Mouse (Mus musculus): ENCODE measurements at regions not wholly inside any gene's neighbourhood (a gene's known extent, or its start where the extent isn't known, plus 50 kb on each side); places are given as distances from the start of the nearest gene placed in this dataset.
A peak's percentile ranks its signal among the peaks of the same experiment; 100 is the strongest.

DNA sequence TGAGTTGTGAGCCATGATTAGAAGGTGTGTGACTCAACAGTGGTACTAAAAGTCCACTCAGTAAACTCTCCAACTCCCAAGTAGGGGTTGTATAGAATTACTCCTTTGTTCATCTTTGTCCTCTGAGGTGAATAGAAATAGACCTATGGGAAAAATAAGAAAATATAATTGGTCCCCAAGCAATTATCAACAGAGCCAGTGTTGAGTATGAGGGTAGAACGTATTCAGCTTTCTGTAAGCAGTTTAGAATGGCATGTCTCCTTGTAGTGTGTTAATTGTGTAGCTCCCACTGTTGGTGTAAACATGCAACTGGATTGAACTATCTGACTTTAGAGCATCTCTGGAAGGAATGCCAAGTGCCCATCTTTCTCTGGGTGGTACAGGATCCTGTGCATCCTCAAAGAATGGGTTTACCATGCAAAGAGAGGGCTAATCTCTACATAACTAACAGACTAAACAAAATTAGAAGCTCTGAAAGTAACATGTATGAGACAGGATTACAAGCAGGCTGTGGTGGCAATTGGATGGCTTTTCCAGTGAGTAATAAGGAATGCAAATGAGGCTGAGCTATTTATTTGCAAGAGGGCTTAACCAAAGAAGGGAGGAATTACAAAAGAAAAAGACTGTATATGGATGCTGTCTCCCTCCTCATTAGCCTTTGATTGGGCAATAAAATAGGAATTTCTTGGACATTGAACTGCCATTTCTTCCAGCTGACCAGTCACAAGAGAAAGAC lies 356.6 kb downstream of the Serpinb8 start:
- Histone ChIP-seq H3K4me3 (replicated peaks; ENCODE audit: low read length) (no peak overlapping the region), H3K9ac (ENCODE audit: low read length) (no peak overlapping the region), H3K4me2 (ENCODE audit: low read depth, low read length) (no peak overlapping the region), H3K36me3 (ENCODE audit: control insufficient read depth, insufficient read depth, low read length) (no peaks in the 10 kb centered on the region), H3K27ac (ENCODE audit: low read length) (no peak overlapping the region), H3K4me1 (ENCODE audit: control insufficient read depth, insufficient read depth, low read length) (no peaks in the 10 kb centered on the region), H3K9me3 (replicated peaks; ENCODE audit: control insufficient read depth, low read length) (no peaks in the 10 kb centered on the region), H3K27me3 (ENCODE audit: control insufficient read depth, insufficient read depth, low read length) (no peaks in the 10 kb centered on the region)
- WGBS, result 74% methylated on average over 1 of the region's 1 CpGs
- ATAC-seq (ENCODE audit: insufficient read depth, low FRiP score), result no peak

GRCm38 (mm10) chr1:107950396-107950795 lies 360.6 kb downstream of the Serpinb8 start:
- no peaks in the 10 kb centered on the region for H3K4me1 ChIP-seq (ENCODE audit: control insufficient read depth, insufficient read depth, low read length)
- 27% methylated on average over 2 of the region's 2 CpGs for WGBS
- no peaks in the 10 kb centered on the region for H3K9me3 ChIP-seq (replicated peaks; ENCODE audit: control insufficient read depth, low read length)
- no peaks in the 10 kb centered on the region for H3K27me3 ChIP-seq (ENCODE audit: control insufficient read depth, insufficient read depth, low read length)
- H3K9ac ChIP-seq (ENCODE audit: low read length), result no peak overlapping the region
- ATAC-seq (ENCODE audit: insufficient read depth, low FRiP score), result peak; percentile 58
- no peak overlapping the region for H3K4me2 ChIP-seq (ENCODE audit: low read depth, low read length)
- no peak overlapping the region for H3K4me3 ChIP-seq (replicated peaks; ENCODE audit: low read length)
- H3K36me3 ChIP-seq (ENCODE audit: control insufficient read depth, insufficient read depth, low read length), result no peaks in the 10 kb centered on the region
- no peak overlapping the region for H3K27ac ChIP-seq (ENCODE audit: low read length)

GRCm38 (mm10) chr1:107961009-107961408 lies 371.2 kb downstream of the Serpinb8 start:
- Histone ChIP-seq H3K36me3 (ENCODE audit: control insufficient read depth, insufficient read depth, low read length) (no peaks in the 10 kb centered on the region), H3K27me3 (ENCODE audit: control insufficient read depth, insufficient read depth, low read length) (no peaks in the 10 kb centered on the region), H3K4me1 (ENCODE audit: control insufficient read depth, insufficient read depth, low read length) (no peaks in the 10 kb centered on the region), H3K27ac (ENCODE audit: low read length) (no peak overlapping the region), H3K4me2 (ENCODE audit: low read depth, low read length) (no peak overlapping the region), H3K9ac (ENCODE audit: low read length) (no peak overlapping the region), H3K4me3 (replicated peaks; ENCODE audit: low read length) (no peak overlapping the region), H3K9me3 (replicated peaks; ENCODE audit: control insufficient read depth, low read length) (no peaks in the 10 kb centered on the region)
- ATAC-seq (ENCODE audit: insufficient read depth, low FRiP score), result no peak

GRCm38 (mm10) chr1:107975626-107976335 lies 386.0 kb downstream of the Serpinb8 start:
- Histone ChIP-seq H3K4me3 (replicated peaks; ENCODE audit: low read length) (no peak overlapping the region), H3K27me3 (ENCODE audit: control insufficient read depth, insufficient read depth, low read length) (no peaks in the 10 kb centered on the region), H3K9me3 (replicated peaks; ENCODE audit: control insufficient read depth, low read length) (no peaks in the 10 kb centered on the region), H3K4me1 (ENCODE audit: control insufficient read depth, insufficient read depth, low read length) (no peaks in the 10 kb centered on the region), H3K4me2 (ENCODE audit: low read depth, low read length) (no peak overlapping the region), H3K9ac (ENCODE audit: low read length) (no peak overlapping the region), H3K36me3 (ENCODE audit: control insufficient read depth, insufficient read depth, low read length) (no peaks in the 10 kb centered on the region), H3K27ac (ENCODE audit: low read length) (no peak overlapping the region)
- ATAC-seq (ENCODE audit: insufficient read depth, low FRiP score), result no peak
- WGBS, result 53% methylated on average over 8 of the region's 8 CpGs

DNA sequence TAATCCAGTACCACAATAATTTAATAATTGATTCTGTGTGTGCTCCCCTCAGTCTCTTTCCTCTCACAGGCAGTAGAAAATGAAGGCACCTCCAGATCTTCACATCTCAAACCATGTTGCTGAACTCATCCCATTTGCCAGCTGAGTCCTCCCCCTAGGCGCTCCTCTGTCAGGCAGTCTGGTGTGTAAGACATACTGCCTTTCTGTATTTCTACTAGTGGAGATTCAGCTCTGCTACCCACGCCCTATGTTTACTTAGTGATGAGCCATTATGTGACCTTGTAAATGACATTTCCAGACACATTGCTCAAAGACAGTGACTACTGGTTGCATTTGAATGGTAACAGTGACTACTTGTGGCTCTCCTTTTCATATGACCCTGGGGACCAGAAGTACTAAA lies 387.9 kb downstream of the Serpinb8 start:
- no peaks in the 10 kb centered on the region for H3K4me1 ChIP-seq (ENCODE audit: control insufficient read depth, insufficient read depth, low read length)
- 48% methylated on average over 2 of the region's 2 CpGs for WGBS
- no peak for ATAC-seq (ENCODE audit: insufficient read depth, low FRiP score)

GRCm38 (mm10) chr1:107978411-107978810 lies 388.6 kb downstream of the Serpinb8 start:
- ATAC-seq (ENCODE audit: insufficient read depth, low FRiP score), result no peak

More for the DNA sequence above, 387.9 kb downstream of the Serpinb8 start:
- Histone ChIP-seq H3K27me3 (ENCODE audit: control insufficient read depth, insufficient read depth, low read length) (no peaks in the 10 kb centered on the region), H3K4me2 (ENCODE audit: low read depth, low read length) (no peak overlapping the region), H3K9ac (ENCODE audit: low read length) (no peak overlapping the region), H3K4me3 (replicated peaks; ENCODE audit: low read length) (no peak overlapping the region), H3K36me3 (ENCODE audit: control insufficient read depth, insufficient read depth, low read length) (no peaks in the 10 kb centered on the region), H3K9me3 (replicated peaks; ENCODE audit: control insufficient read depth, low read length) (no peaks in the 10 kb centered on the region), H3K27ac (ENCODE audit: low read length) (no peak overlapping the region)

GRCm38 (mm10) chr1:107985646-107986045 lies 395.8 kb downstream of the Serpinb8 start:
- Histone ChIP-seq H3K9me3 (replicated peaks; ENCODE audit: control insufficient read depth, low read length) (no peaks in the 10 kb centered on the region), H3K4me2 (ENCODE audit: low read depth, low read length) (no peak overlapping the region), H3K27ac (ENCODE audit: low read length) (no peak overlapping the region), H3K4me3 (replicated peaks; ENCODE audit: low read length) (no peak overlapping the region), H3K36me3 (ENCODE audit: control insufficient read depth, insufficient read depth, low read length) (no peaks in the 10 kb centered on the region), H3K4me1 (ENCODE audit: control insufficient read depth, insufficient read depth, low read length) (no peaks in the 10 kb centered on the region), H3K9ac (ENCODE audit: low read length) (no peak overlapping the region), H3K27me3 (ENCODE audit: control insufficient read depth, insufficient read depth, low read length) (no peaks in the 10 kb centered on the region)
- WGBS, result 67% methylated on average over 2 of the region's 2 CpGs
- ATAC-seq (ENCODE audit: insufficient read depth, low FRiP score), result no peak

More at GRCm38 (mm10) chr1:107978411-107978810, 388.6 kb downstream of the Serpinb8 start:
- Histone ChIP-seq H3K9me3 (replicated peaks; ENCODE audit: control insufficient read depth, low read length) (no peaks in the 10 kb centered on the region), H3K4me3 (replicated peaks; ENCODE audit: low read length) (no peak overlapping the region), H3K27me3 (ENCODE audit: control insufficient read depth, insufficient read depth, low read length) (no peaks in the 10 kb centered on the region), H3K9ac (ENCODE audit: low read length) (no peak overlapping the region), H3K4me1 (ENCODE audit: control insufficient read depth, insufficient read depth, low read length) (no peaks in the 10 kb centered on the region), H3K4me2 (ENCODE audit: low read depth, low read length) (no peak overlapping the region), H3K27ac (ENCODE audit: low read length) (no peak overlapping the region), H3K36me3 (ENCODE audit: control insufficient read depth, insufficient read depth, low read length) (no peaks in the 10 kb centered on the region)
- 43% methylated on average over 5 of the region's 5 CpGs for WGBS

DNA sequence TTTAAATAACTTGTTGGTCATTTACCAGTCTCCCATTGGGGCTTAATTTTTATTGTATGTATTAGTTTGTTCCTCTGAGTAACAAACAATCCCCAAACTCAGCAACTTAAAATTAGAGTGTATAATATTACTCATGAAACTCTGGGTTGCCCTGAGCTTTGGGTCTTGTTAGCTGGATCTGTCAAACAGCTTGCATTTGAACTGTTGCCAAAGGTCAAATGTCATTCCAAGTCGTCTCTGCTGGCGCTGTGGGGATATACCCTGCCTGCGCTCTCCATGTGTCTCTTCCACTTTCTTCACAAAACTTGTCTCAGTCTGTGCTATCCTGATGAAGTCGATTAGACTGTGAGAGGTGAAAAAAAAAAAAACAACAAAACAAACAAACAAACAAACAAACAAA lies 398.3 kb downstream of the Serpinb8 start:
- Histone ChIP-seq H3K4me1 (ENCODE audit: control insufficient read depth, insufficient read depth, low read length) (no peaks in the 10 kb centered on the region), H3K27me3 (ENCODE audit: control insufficient read depth, insufficient read depth, low read length) (no peaks in the 10 kb centered on the region), H3K9ac (ENCODE audit: low read length) (no peak overlapping the region), H3K4me3 (replicated peaks; ENCODE audit: low read length) (no peak overlapping the region), H3K36me3 (ENCODE audit: control insufficient read depth, insufficient read depth, low read length) (no peaks in the 10 kb centered on the region), H3K27ac (ENCODE audit: low read length) (no peak overlapping the region), H3K9me3 (replicated peaks; ENCODE audit: control insufficient read depth, low read length) (no peaks in the 10 kb centered on the region), H3K4me2 (ENCODE audit: low read depth, low read length) (no peak overlapping the region)
- ATAC-seq (ENCODE audit: insufficient read depth, low FRiP score), result no peak
- WGBS, result 60% methylated on average over 4 of the region's 4 CpGs

GRCm38 (mm10) chr1:107993013-107993412 lies 403.2 kb downstream of the Serpinb8 start:
- Histone ChIP-seq H3K4me3 (replicated peaks; ENCODE audit: low read length) (no peak overlapping the region), H3K27ac (ENCODE audit: low read length) (no peak overlapping the region), H3K9ac (ENCODE audit: low read length) (no peak overlapping the region), H3K4me2 (ENCODE audit: low read depth, low read length) (no peak overlapping the region), H3K9me3 (replicated peaks; ENCODE audit: control insufficient read depth, low read length) (no peaks in the 10 kb centered on the region), H3K36me3 (ENCODE audit: control insufficient read depth, insufficient read depth, low read length) (no peaks in the 10 kb centered on the region), H3K4me1 (ENCODE audit: control insufficient read depth, insufficient read depth, low read length) (no peaks in the 10 kb centered on the region), H3K27me3 (ENCODE audit: control insufficient read depth, insufficient read depth, low read length) (no peaks in the 10 kb centered on the region)
- ATAC-seq (ENCODE audit: insufficient read depth, low FRiP score), result no peak
- 84% methylated on average over 4 of the region's 4 CpGs for WGBS

Data from stomach, embryonic 16.5 days (tissue).